Mouse (Mus musculus) lung, embryonic 14.5 days (tissue): ENCODE data around the gene Fam53b. TPM values are rescaled to one million over a fixed set of nuclear protein-coding genes. Genes with fewer than 3 reads are reported as not detected.

Experiments
- ATAC-seq: fragments of 200-750 bp; cut with Nextera tagmentation; 2 replicates; pipeline ENCODE4 v1.8.0; 2017; ENCODE audit warnings: mild to moderate bottlenecking, moderate TSS enrichment, moderate library complexity; ENCODE audit not compliant: insufficient read depth
- DNase-seq: peaks from one replicate; pipeline ENCODE4 v3.0.0-alpha.2; 2015
- H3K27ac ChIP-seq: fragments of 300-500 bp; sonication (generic); 2 replicates; pipeline ENCODE4 v1.5.1; 2014; ENCODE audit warnings: low read depth, mild to moderate bottlenecking, moderate library complexity
- H3K27me3 ChIP-seq: fragments of 300-500 bp; sonication (generic); 2 replicates; pipeline ENCODE4 v1.6.1; 2014; ENCODE audit warnings: low read length, control low read depth; ENCODE audit not compliant: insufficient read depth
- H3K36me3 ChIP-seq: fragments of 300-500 bp; sonication (generic); 2 replicates; pipeline ENCODE4 v1.6.1; 2014; ENCODE audit warnings: control low read depth; ENCODE audit not compliant: insufficient read depth
- H3K4me1 ChIP-seq: fragments of 300-500 bp; sonication (generic); 2 replicates; pipeline ENCODE4 v1.6.1; 2014; ENCODE audit warnings: antibody characterized with exemption, control low read depth; ENCODE audit not compliant: insufficient read depth
- H3K4me2 ChIP-seq: fragments of 300-500 bp; sonication (generic); 2 replicates; pipeline ENCODE4 v1.6.1; 2014; ENCODE audit warnings: mild to moderate bottlenecking
- H3K4me3 ChIP-seq: fragments of 300-500 bp; sonication (generic); 2 replicates; pipeline ENCODE4 v1.5.1; 2014; ENCODE audit warnings: low read depth, low read length
- H3K9ac ChIP-seq: fragments of 300-500 bp; sonication (generic); 2 replicates; pipeline ENCODE4 v1.6.1; 2014
- H3K9me3 ChIP-seq: fragments of 300-500 bp; sonication (generic); 2 replicates; pipeline ENCODE4 v1.6.1; 2016; ENCODE audit warnings: low read depth, low read length, control low read depth
- CTCF ChIP-seq: IDR thresholded peaks from 2 replicates; pipeline ENCODE4 v1.5.1; 2016; ENCODE audit warnings: antibody characterized with exemption, low read depth
- WGBS: fragments of 180-500 bp; shearing (Covaris S2); extraction: QIAGEN DNeasy Blood & Tissue Kit; methylation state at CpG from one replicate; pipeline ENCODE4 v1.1.7; 2014; 5-methylcytosine and 5-hydroxymethylcytosine counted together
- polyA plus RNA-seq: library from polyadenylated mRNA; unstranded; fragments of >200 nt; fragmentation: Nextera tagmentation; extraction: Ambion mirVana; gene quantifications from 2 replicates; pipeline ENCODE4 v1.2.1, GENCODE M21; 2014

Fam53b gene
- polyA plus RNA-seq, 1 experiment from 2014 or later: 32.4 TPM

DNA sequence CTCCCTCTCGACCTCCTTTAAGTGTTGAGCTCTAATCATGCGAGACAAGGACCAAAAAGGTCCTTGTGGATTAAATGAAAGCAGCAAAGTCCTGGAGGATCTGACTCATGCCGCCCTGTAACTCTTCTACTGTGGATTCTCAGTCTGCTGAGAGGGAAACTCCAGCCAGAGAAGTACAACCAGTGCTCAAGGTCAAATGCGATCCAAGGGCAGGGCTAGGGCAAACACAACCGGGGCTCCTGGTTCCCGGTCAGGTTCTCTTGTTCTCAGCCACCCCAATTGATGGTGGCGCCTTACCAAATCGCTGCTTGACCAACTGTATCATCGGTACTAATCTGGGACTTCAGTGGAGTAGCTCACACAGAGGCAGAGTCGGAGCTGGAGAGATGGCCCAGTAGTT lies 12.8 kb downstream of the Fam53b start:
- Histone ChIP-seq H3K27ac (no peak overlapping the region), H3K27me3 (no peaks in the 10 kb centered on the region), H3K36me3 (no peaks in the 10 kb centered on the region), H3K9me3 (no peaks in the 10 kb centered on the region), H3K4me2 (no peak overlapping the region), H3K4me1 (peaks cover 4% of the 10 kb centered on the region; the same call in 1 of the 2 replicates), H3K4me3 (no peak overlapping the region), H3K9ac (no peak overlapping the region)
- no peak for ATAC-seq
- WGBS: 78% methylated on average over 10 of the region's 10 CpGs
- DNase-seq: no peak
- no peak for TF ChIP-seq CTCF

DNA sequence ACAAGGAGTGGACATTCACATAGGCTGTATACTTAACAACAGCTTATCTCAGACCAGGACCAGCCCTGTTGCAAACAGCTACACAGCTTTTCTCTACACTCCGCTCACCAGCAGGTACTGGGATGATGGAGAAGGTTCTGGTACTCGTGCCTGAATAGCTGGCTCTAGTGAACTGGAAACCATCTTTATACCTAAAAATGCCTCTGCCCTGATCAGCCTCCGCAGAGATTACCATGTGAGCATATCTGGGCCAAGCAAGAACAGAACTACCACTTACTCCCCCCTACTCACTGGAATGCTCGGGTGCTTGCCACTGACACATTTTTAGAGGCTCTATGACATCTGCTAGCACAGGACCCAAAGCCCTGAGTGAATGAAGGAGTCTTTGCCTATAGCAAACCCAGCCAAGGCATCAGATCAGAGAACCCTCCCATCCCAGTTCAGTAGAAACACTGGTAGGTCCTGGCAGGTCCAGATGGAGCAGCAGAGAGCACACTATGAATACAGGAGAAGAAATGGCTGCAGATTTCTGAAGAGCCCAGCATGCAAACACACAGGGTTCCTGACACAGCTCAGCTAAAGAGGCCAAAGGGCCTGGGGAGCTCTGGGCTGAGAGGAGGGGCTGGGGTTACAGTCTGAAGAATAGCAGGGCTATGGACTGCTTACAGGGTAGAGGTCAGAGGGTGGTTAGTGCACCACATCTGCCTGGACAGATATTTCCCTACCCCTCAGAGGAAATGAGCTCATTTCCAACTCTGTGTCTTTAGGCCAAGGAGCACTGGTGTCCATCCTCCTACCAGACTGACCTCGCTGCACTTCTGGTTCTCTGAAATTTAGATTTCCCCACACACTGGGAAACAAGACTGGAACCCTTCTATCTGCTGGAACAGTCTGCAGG lies 14.3 kb downstream of the Fam53b start:
- WGBS: 86% methylated on average over 5 of the region's 5 CpGs
- DNase-seq: no peak
- ATAC-seq: no peak

DNA sequence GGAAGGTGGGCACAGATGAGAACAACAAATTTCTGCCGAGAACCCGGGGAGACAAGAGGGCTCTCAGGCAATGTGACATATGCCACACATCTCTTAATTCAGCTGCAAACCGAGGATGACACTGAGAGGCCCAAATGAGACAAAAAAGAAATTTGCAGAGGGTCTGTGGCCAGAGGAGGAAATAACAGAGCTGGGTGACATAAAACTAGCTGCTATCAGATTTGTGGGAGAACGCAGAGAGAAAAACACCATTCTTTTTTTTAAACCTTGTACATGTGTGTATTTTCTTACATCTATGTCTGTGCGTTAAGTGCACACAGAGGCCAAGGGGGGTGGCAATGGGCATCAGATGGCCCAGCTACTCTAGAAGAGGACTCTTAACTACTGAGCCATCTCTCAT lies 18.5 kb downstream of the Fam53b start:
- 77% methylated on average over 5 of the region's 5 CpGs for WGBS
- no peak for TF ChIP-seq CTCF
- Histone ChIP-seq H3K4me1 (no peaks in the 10 kb centered on the region), H3K9ac (no peak overlapping the region), H3K27ac (no peak overlapping the region), H3K36me3 (no peaks in the 10 kb centered on the region), H3K4me2 (no peak overlapping the region), H3K4me3 (no peak overlapping the region), H3K9me3 (no peaks in the 10 kb centered on the region), H3K27me3 (no peaks in the 10 kb centered on the region)
- ATAC-seq (no peak), DNase-seq (no peak)

More for the DNA sequence above, 14.3 kb downstream of the Fam53b start:
- Histone ChIP-seq H3K36me3 (no peaks in the 10 kb centered on the region), H3K27ac (no peak overlapping the region), H3K27me3 (no peaks in the 10 kb centered on the region), H3K4me3 (no peak overlapping the region), H3K9me3 (no peaks in the 10 kb centered on the region), H3K4me1 (peaks cover 4% of the 10 kb centered on the region; the same call in 1 of the 2 replicates), H3K4me2 (no peak overlapping the region), H3K9ac (no peak overlapping the region)
- no peak for TF ChIP-seq CTCF

DNA sequence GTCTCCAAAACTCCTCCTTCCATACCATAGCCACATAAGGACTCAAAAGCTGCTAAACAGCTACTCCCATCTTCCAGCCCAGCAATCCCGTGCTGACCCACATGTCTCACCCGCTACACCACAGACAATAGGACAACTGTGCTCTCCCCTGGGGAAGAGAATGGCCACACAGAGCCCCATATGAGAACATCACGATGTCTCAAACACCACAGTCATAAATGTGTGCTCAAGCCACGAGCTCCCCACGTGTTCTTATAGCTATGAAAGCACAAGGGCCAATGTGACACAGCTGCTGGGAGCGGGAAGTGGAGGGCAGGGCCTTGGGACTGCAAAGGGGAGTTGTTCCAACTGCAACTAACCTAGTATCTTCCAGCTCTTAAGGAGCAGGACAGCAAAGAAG lies 20.2 kb downstream of the Fam53b start:
- Histone ChIP-seq H3K27me3 (no peaks in the 10 kb centered on the region), H3K4me3 (no peak overlapping the region), H3K9ac (no peak overlapping the region), H3K27ac (no peak overlapping the region), H3K36me3 (no peaks in the 10 kb centered on the region), H3K4me1 (no peaks in the 10 kb centered on the region), H3K4me2 (no peak overlapping the region), H3K9me3 (no peaks in the 10 kb centered on the region)
- TF ChIP-seq CTCF: no peak
- ATAC-seq (no peak), DNase-seq (no peak)
- 65% methylated on average over 6 of the region's 6 CpGs for WGBS

DNA sequence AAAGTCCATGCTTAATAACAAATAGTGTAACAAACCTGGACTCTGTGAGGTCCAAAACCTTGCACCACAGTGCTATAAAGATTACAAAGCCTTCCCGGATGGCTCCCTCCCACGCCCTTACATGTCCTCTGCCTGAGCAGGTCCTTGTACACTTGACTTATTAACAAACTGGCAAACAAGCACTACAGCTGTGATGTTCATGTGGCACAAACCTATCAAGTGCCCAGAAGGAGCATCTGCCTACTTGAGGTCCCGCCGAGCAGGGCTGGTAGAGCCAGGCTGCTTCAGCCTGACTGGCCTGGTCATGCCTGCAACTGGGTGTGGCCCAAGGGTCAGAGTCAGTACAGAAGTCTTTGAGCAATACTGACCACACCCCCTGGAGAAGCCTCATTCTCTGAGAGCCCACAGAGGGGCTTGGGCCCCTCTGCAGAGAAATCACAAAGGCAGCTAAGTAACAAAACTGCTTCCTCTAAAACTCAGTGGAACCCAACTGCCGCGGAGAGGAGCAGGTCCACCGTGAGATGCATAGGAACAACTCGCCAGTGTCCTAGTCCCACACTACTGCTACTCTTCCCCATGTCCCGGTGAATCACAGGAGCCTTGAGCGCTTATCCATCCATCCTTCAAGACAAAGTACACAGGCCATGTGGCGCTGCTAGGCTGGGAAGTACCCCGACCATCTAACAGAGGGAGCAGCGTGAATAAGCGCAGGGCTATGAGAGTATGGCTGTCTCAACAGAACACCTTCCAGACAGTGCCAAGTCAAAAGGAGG lies 23.1 kb downstream of the Fam53b start:
- Histone ChIP-seq H3K4me3 (no peak overlapping the region), H3K9ac (no peak overlapping the region), H3K36me3 (no peaks in the 10 kb centered on the region), H3K27ac (no peak overlapping the region), H3K4me1 (no peaks in the 10 kb centered on the region; the same call in 1 of the 2 replicates), H3K4me2 (no peak overlapping the region), H3K9me3 (no peaks in the 10 kb centered on the region), H3K27me3 (no peaks in the 10 kb centered on the region)
- DNase-seq (no peak), ATAC-seq (no peak)
- TF ChIP-seq CTCF: no peak
- 81% methylated on average over 14 of the region's 14 CpGs for WGBS

DNA sequence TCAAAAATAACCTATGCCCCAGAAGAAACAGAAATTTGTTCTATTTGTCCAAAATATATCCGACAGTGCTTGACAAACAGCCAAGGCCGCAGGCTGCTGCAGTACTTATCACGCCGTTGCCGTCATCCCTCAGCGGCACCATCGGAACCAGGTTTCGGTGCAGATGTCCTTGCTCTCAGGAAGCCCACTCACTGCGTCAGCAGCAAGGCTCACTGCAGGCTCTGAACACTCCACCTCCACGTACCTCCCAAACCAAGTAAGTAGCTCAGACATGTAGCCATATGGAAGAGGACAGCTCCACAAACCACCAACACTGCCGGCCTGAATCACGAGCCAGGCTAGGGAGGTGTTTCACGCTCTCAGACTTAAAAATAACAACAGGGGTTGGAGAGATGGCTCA lies 24.9 kb downstream of the Fam53b start:
- ATAC-seq (no peak), DNase-seq (no peak)
- H3K4me3 ChIP-seq: no peak overlapping the region
- no peak overlapping the region for H3K9ac ChIP-seq
- no peaks in the 10 kb centered on the region for H3K9me3 ChIP-seq
- no peak overlapping the region for H3K4me2 ChIP-seq
- no peaks in the 10 kb centered on the region for H3K27me3 ChIP-seq
- no peaks in the 10 kb centered on the region; the same call in 1 of the 2 replicates for H3K4me1 ChIP-seq
- WGBS: 84% methylated on average over 13 of the region's 13 CpGs
- no peaks in the 10 kb centered on the region for H3K36me3 ChIP-seq
- TF ChIP-seq CTCF: no peak
- H3K27ac ChIP-seq: no peak overlapping the region

DNA sequence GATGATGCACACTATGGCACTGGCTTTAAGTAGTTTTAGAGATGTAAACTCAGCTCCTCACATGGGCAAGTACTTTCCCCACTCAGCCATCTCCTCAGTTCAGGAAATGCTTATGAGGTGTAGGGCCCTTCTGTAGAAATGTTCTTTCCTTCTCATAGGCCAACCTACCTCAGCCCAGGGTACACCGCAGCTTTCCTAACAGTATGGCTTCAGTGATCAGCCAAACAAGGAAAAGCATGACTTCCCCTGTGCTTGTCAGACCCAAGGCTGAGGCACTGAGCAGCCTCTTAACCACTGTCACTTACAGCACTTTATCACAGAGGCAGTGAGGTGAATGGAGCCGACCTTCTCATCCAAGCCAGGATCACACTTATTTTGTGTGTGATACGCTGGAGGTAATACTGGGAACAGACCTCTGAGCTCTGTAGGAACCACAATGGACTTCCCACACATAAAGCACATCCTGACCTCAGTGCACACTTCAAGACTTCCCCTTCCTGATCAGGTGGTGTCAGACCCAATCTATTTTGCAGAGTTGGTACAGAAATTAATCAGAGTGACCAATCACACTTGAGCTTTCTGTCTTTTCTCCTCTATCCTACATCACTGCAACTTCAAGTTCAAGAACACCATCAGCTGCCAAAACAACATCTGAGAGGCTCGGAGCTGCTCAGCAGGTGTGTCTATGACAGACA lies 26.0 kb downstream of the Fam53b start:
- ATAC-seq: no peak
- Histone ChIP-seq H3K4me3 (no peak overlapping the region), H3K36me3 (no peaks in the 10 kb centered on the region), H3K9me3 (no peaks in the 10 kb centered on the region), H3K4me2 (no peak overlapping the region), H3K27ac (no peak overlapping the region), H3K9ac (no peak overlapping the region), H3K27me3 (no peaks in the 10 kb centered on the region), H3K4me1 (no peaks in the 10 kb centered on the region; the same call in 1 of the 2 replicates)
- DNase-seq: no peak
- WGBS: 80% methylated on average over 4 of the region's 4 CpGs
- TF ChIP-seq CTCF: no peak
